Mouse (Mus musculus) heart, postnatal 0 days (tissue): ENCODE data around the gene Preb.
A peak's percentile ranks its signal among the peaks of the same experiment; 100 is the strongest.

Experiments used
- CTCF ChIP-seq: IDR thresholded peaks from 2 replicates; pipeline ENCODE4 v1.5.1; 2016; ENCODE audit warnings: antibody characterized with exemption, control low read depth, low read depth
- EP300 ChIP-seq: IDR thresholded peaks from 2 replicates; pipeline ENCODE4 v1.6.1; 2016; ENCODE audit warnings: antibody characterized with exemption, low read depth

DNA sequence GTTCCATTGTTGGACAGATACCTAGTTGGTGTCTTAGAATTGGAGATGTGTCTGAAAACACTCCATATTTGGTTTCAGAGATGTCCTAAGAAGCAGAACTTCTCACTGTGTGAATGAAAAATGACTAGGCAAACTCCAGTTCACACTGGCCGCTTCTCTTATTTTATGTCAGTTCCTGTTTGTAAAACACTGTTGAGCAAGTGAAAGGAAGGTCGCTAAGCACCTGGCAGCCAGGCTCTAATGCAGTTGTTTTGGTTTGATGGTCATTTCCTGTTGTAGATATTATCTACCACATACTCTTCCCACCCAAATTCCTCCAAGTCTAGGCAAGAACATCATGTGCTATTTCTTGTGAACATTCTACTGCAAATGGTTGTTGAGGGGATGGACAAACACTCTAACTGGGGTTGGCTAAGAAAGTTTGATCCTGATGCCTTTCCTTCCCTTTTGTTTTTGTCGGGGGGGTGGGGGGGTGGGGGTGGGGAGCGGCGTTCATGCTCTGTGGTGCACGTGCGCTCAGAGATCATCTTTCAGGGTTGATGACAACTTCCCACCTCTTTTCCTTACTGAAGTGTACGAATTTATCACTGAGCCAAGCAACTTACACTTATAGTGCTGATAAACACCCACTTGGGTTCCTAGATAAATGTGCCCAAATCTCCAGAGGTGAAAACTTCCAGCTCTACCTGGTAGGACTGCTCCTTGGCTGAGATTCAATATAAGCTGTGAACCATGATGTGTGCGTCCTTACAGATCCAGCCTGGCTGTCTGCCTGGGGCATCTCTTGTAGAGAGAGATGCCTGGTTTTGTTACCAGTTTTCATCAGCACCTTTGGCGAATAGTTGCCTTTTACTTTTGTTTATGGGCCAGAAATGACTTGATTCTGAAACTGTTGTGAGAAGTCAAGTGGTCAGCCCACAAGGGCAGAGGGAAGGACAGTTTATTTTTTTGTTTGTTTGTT, 1.7 kb upstream of the Preb start:
- TF ChIP-seq CTCF (no peak), EP300 (peak; percentile 29; the same call in 1 of the 2 replicates)
